Mouse (Mus musculus): ENCODE results near the gene Nup214. TPM values are rescaled to one million over a fixed set of nuclear protein-coding genes. Genes with fewer than 3 reads are reported as not detected.

The Nup214 gene
- total RNA-seq, 2 experiments from 2014 or later = 50.0 to 60.9 TPM

DNA sequence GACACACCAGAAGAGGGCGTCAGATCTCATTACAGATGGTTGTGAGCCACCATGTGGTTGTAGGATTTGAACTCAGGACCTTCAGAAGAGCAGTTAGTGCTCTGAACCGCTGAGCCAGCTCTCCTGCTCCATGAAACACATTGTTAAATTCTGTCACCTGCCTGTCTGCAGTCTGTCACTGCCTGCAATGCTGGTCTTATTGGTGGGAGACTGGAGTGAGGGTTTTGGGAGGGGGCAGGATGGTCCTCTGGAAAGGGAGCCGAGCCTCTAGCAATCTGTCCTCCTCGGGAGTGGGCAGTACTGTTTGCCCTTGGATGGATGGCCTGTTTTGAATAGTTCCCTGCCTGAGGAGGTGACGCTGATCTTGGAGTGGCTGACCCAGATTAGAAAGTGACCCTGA is 69.6 kb downstream of the Nup214 start:
- DNase-seq (ENCODE audit: low spot score in 2 of 2) = no peak

DNA sequence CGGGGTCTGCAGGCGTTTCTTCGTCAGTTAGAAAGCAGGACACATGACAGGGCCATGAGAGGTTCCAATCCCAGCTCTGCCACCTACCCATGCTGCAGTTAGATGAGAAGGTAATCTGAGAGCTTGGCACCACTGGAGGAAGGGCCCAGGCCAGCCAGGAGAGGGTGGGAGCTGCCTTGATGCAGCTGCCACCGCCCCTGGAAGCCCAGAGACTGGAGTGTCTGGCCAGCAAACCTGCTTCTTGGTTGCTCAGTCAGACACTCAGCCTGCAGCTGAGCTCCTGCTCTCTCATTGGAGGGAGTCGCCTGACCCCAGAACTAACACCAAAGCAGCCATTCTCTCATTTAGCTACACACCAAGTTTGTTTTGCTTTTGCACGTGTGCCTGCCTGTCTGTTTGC is 71.1 kb downstream of the Nup214 start:
- DNase-seq (ENCODE audit: low spot score in 2 of 2) = no peak

DNA sequence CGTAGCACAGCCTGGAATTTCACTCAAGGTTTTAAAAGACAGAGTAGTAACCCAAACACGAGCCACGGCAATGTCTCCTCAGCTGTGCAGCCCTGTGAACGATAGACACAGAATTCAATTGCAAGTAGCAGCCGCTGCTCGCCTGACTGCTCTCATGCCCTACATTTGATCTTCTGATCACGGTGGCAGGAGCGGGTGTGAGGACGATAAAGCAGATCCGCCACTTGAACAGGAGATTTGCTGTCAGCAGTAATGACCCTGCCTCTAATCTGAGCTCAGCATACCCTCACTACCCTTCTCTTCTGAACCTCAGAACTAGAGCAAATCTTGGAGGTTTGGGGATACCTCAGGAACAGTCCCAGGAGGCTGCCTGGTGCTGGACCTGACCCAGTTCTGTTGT is 71.8 kb downstream of the Nup214 start:
- no peak for DNase-seq (ENCODE audit: low spot score in 2 of 2)

DNA sequence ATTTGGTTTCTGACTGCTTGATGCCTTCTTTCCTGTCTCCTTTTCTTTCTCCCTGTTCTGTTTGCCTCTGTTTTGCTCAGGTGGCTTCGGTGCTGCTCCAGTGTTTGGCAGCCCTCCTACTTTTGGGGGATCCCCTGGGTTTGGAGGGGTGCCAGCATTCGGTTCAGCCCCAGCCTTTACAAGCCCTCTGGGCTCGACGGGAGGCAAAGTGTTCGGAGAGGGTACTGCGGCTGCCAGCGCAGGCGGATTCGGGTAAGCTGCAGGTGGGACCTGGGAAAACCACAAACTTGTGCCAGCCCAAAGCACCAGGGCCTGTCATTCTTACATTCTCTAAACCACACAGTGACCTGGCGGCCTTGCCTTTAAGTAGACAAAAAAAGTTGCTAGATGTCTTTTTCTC is 73.1 kb downstream of the Nup214 start:
- no peak for DNase-seq (ENCODE audit: low spot score in 2 of 2)

DNA sequence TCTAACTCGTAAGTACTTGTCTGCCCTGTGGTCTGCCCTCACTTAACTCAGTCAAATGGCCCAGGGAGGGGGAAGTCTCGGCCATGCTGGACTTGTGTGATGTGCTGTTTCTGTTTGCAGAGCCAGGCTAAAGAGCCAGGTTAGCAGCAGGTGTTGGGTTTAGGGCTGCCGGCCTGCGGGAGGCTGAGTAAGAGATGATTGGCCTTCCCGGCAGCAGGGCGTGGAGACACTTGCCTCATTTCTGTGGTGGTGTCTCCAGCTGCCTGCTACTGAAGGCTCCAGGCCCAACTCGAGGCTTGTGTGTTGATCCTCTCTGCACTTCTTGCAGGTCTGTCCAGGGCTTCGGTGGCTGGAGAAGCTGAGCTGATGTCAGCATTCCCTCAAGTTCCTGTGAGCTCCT is 77.6 kb downstream of the Nup214 start:
- no peak for DNase-seq (ENCODE audit: low spot score in 2 of 2)

DNA sequence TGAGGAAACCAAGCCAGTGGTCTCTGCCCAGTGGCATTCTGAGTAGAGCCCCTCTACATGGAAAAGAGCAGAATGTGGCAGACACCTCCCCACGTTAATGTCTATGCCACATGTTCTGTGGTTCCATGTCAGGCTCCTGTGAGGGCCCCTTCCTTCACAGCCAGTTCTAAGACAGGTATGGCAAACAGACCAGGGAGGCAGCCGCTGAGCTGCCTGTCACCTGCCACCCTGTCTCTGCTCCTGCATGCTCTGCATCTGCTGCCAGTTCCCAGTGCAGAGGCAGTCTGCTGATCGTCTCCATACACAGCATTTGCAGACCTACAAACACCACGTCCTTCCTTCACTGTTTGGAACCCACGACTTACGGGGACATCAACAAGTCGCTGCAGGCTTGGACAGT is 78.2 kb downstream of the Nup214 start:
- no peak for DNase-seq (ENCODE audit: low spot score in 2 of 2)

DNA sequence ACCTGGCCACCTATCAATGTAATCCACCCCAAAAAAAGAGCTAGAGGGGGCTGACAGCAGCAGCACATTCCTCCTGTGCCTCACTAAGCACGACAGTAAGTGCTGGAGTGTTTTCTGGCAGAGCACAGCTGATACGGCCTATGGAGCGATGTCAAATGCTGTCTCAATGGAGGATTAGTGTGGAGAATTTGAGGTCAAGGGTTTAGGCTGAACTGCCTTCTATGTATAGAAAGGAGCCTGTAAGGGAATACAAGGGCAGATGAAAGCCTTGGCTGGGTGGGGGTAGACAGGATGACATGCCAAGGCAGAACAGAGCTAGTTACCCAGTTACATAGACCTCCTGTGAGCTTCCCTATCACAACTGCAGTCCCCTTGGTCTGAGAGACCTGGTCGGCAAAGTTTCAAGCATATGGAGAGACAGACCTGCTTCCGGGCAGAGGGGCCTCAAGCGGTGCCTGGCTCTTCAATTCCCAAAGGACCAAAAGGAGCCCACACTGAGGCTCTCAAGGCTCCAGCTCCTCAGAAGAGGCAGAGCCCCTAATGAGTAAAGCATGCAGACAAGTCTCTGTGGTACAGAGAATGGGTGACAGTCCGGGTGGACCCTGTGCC is 81.2 kb downstream of the Nup214 start:
- no peak for DNase-seq (ENCODE audit: low spot score in 2 of 2)

DNA sequence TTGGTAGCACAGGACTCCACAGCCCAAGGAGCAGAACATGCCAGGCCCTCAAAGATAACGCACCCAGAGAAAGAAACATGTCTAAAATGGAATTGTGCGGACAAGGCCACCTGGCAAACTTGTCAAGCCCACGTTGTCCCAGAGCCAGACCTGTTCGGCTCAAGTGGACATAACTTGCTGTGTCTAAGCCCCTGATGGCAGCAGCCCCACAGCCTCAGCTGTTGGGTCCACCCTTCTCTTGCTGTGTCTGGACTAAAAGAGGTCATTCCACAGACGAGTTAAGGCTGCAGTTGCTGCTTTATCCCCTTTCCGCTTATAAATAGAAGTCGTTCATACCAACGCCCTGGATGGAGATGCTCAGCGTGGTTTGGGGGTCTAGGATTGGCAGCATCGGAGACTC is 82.3 kb downstream of the Nup214 start:
- DNase-seq (ENCODE audit: low spot score in 2 of 2) = no peak

DNA sequence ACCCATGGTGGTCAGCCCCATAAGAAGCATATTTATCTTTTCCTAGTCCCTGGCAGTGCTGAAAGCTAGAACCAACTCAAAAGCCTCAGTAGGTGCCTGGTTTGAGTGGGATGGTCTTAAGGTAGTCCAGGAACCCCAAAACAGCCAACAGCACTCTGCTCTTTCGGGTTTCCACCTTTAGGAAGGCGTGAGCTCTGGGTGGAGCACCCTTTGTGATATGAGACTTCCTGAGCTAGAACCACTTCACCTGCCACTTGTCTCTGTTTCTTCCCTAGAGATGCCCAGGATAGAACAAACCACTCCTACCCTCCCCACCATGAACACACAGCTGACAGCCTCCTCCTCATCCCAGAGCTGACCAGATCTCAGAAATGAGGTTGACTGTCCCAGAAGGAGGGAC is 83.1 kb downstream of the Nup214 start:
- no peak for DNase-seq (ENCODE audit: low spot score in 2 of 2)

DNA sequence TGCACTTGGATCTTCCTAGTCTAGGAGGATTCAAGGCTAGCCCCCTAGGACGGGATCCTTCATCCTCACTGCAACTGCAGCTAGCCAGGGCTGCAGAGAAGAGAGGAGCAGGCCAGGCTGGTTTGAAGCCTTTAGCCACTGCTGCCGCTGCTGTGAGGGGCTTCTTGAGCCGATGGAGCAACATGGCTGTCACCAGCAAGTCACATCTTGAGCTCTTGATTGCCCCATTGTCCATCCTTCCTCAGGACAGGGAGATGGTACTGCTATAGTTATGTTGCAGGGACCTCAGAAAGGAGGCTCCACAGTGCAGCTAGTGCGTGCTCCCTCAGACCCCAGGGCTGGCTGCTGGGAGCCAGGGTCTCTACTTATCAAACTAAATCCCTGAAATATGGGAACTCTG is 83.6 kb downstream of the Nup214 start:
- no peak for DNase-seq (ENCODE audit: low spot score in 2 of 2)

DNA sequence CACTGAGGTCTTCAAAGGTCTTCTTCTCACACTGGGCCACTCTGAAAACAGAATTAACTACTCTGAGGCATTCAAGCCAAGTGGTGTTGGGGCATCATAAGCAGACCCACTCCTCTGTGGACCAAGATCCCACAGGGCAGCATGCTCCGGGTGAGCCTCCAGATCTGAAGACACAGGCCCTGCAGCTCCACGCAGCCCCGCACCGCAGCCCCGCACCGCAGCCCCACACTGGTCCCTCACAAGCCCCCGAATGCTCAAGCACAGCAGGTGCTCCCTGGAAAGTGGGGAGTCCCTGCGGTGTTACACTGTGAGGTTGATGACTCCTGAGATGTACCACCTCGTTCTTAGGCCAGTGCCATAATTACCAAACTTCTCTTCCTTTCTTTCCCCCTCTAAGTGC is 84.0 kb downstream of the Nup214 start:
- DNase-seq (ENCODE audit: low spot score in 2 of 2) = no peak

DNA sequence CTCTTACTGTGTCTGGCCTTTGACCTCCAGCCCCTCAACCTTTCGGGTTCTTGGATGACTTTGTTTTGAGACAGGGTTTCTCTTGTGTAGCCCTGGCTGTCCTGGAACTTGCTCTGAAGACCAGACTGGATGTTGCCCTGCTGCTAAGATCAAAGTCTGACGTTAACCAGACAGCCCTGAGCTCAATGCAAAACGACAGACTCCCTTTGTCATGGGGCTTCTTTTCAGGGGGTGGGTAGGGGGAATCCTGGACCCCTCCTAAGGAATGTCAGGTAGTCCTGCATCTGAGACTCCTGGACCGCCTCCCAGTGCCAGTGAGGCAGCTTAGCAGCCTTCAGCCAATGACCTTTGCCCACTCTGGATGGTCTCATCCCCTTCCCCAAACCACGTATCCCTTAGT is 84.5 kb downstream of the Nup214 start:
- DNase-seq (ENCODE audit: low spot score in 2 of 2) = no peak

DNA sequence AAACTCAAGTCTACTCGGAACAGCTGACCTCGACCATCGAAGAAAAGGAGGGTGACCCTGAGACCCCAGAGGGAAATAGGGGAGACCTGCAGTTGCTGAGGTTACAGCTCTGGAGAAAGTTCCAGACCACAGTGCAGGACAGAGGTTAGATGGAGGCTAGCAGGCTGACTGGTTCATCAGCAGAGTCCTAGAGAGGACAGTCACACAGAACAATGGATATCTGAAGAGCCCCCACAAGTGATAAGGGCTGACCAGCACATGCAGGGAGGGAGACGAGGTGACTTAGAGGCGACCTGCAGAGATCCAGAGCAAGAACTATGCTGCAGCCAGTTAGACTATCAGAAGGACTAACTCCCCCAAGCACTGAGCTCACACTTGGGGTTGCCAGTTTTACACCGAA is 85.4 kb downstream of the Nup214 start:
- no peak for DNase-seq (ENCODE audit: low spot score in 2 of 2)

DNA sequence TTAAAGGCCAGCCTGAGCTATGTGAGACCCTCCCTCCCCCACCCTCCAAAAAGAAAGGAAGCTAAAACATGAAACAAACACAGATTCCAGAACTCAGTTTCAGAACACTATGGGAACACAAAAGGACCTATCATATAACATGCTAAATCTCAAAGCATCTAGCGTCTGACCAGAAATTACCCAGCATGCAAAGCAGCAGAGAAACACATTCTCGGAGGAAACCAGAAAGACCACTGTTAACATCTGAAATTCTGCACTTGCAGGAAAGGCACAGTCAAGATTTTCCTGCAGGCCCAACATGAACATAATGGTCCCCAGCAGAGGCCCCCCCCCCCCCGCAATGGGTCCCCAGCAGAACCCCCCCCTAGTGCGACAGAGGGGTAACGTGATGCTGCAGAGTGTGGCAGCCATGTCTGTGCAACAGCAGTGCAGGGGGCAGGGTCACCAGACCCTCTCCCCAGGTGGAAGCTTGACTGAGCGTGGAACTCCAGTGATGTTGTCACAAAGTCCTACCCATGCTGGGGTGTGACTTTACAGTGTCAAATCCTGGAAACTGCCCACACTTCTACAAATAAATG is 86.1 kb downstream of the Nup214 start:
- no peak for DNase-seq (ENCODE audit: low spot score in 2 of 2)

DNA sequence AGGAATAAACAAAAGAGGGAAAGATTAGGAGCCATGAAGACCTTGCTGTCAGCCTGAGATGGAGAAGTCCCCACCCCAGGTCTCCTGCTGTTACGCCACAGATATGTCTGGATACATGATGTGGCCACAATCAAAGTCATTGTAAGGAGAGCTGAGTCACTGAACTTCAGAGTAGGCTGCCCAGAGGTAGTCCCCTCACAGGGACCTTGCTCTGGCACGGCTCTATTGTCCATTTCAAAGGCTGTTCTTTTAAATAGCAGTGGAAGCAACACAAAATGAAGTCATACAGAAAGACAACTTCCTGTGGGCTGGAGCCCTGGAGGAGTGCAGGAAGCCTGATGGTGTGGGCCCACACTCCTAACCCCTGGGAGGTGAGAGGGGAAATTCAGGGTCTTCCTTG is 87.0 kb downstream of the Nup214 start:
- no peak for DNase-seq (ENCODE audit: low spot score in 2 of 2)

DNA sequence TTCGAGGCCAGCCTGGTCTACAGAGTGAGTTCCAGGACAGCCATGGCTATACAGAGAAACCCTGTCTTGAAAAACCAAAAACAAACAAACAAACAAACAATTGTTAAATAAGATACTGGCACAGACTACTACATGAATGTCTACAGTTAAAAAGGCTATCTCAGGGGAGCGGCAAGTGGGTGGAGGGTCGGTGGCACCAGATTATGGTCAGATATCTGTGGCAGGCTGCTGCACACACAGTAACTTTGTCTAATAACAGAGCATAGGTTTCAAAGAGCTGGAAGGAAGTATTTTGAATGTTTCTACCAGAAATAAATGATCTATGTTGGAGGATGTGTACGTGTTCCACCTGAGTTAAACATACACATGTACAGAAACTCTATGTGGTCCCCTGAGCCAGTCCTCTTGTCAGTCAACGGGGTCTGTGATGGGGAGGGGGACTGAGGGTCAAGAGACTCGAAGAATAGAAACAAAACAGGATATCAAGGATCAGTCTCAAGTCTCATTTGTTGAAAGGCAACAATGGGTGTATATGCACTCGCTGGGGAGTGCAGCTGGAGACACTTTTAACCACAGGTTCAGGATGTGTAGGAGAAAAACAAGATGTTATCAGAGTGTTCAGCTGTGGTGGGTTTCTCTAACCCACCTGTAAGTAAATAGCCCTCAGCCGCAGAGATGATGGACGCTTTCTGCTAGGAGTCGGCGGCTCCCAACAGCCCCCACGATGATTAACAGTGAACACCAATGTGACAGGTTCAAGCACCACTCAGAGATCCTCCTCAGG is 87.7 kb downstream of the Nup214 start:
- DNase-seq (ENCODE audit: low spot score in 2 of 2) = no peak

DNA sequence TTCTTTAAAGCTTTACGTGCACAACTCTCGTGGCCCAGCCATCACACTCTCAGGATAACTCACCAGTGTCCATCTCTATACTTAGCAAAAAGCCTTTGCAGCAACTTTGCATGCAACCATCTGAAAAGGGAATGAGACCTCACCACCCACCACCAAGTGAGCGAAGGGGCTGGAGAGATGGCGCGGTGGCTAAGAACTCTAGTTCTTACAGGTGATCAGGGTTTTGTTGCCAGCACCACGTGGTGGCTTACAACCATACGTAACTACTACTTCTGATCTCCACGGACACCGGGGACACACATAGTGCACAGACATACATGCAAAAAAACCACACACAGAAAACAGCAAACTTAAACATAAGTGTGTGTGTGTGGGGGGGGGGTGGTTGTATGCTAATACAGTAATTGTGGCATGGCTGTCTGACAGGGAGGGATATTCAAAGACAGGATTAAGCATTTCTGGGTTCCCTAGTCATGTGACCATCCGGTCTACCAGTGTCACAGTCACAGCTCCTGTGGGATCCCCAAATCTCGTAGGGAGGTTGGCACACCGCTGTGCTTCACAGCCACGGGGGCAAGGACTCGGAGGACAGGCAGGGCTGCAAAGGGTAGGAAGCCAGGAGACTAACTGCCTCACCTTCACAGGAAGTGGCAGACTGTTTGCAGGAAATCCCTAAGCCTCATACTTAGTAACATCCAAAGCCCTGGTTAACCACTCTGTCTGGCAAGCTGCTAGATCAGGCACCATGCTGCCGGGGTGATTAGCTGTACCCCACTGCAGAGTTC is 88.6 kb downstream of the Nup214 start:
- DNase-seq (ENCODE audit: low spot score in 2 of 2) = no peak

DNA sequence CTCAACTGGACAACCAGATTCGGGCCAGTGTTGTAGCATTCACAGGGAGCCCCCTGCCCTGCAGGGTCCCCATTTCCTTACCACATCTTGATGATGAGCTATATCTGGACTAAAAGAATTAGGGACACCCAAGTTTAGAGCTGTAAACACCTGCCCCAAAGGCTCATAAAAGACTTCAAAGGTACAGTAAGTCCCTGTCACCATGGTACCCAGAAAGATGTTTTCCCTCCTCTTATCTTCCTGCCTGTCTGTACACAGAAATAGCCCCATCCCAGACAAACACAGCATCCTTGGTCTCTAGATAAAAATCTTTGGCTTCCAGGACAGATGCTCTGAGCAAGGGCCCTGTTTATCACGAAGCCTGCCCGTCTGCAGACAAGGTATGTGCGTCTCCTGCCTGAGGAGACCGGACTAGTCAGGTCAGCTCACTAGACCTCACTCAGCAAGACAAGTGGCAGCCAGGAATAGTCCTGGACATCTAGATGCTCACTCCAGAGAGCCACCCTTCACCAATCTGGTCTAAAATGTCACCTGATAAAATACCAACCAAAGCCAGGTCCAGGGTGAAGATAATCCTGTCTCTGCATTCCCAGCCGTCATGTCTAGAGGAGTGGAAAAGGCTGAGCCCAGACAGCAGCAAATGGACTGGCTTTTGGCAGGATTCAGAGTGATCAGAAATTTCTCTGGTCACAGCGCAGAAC is 89.4 kb downstream of the Nup214 start:
- DNase-seq (ENCODE audit: low spot score in 2 of 2) = no peak

DNA sequence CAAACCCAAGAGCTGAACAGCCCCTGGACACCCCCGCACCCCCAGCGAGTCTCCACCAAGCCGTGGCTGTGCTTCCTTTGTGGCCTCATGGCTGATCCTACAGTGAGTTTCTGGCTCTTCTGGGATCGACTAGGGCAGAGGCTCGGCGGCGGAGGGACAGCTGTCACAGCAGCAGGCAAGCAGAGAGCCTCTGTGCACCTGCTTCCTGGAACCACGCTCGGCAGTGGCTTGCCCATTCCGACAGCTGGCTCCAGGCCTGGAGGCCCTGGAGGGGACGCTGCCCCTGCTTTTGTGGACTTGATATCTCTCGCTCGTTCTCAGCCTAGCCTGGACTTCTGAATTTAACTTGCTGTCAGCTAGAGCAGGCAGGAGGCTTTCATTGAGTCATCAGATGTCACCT is 90.7 kb downstream of the Nup214 start:
- DNase-seq (ENCODE audit: low spot score in 2 of 2) = no peak

DNA sequence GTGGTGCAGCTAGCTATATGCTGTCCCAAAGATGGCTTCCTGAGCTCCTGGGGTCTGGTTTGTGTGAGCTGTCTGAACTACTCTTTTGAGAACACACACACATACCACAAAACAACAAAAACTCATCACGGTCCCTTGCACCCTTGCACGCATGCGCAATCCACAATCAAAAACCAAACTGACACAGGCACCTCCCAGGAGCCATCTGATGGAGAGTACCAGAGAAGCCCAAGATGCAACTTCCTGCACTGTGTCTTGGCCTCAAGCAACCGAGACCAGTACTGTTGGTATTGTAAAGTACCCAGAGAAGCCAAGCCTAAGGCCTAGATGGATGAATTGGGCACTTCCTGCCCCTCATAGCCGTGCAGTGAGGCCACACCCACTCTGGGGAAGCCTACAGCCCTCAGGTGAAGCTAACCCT is 91.1 kb downstream of the Nup214 start:
- DNase-seq (ENCODE audit: low spot score in 2 of 2) = no peak

DNA sequence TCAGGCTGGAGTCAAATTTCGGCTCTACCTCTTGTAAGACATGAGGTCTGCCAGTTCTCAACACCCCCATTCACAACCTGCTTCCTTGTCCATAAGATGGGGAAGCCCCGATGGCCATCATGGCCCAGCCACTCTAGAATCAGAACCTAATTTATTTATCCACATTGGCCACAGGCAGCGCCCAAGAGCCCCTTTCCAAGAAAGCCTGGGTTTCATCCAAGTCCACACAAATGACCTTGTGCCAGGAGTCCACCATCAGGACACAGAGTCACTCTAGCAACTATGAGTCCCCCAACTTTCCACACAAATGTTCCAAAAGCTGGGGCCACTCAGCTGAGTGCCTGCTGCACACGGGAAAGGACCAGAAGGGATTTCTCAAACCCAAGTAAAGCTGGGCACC is 91.8 kb downstream of the Nup214 start:
- no peak for DNase-seq (ENCODE audit: low spot score in 2 of 2)

Data from layer of hippocampus, postnatal 14 days (tissue).